Mouse (Mus musculus): ENCODE results near the gene Lnpep. TPM values are rescaled to one million over a fixed set of nuclear protein-coding genes. Genes with fewer than 3 reads are reported as not detected.

The Lnpep gene
- total and polyA plus RNA-seq, 3 experiments: 17.5 to 184 (median 139) TPM

GRCm38 (mm10) chr17:17598355-17598754, 26.5 kb downstream of the Lnpep start:
- DNase-seq: no peak
- Histone ChIP-seq H3K36me3 (ENCODE audit: control insufficient read depth, insufficient read depth, low read length) (peaks cover 35% of the 10 kb centered on the region), H3K27ac (no peak overlapping the region), H3K9ac (ENCODE audit: low read depth, low read length) (no peak overlapping the region), H3K4me3 (no peak overlapping the region), H3K27me3 (ENCODE audit: control insufficient read depth, insufficient read depth, low read length) (no peaks in the 10 kb centered on the region), H3K4me1 (ENCODE audit: control insufficient read depth, insufficient read depth, low read length) (peaks cover 17% of the 10 kb centered on the region), H3K79me2 (replicated peaks; ENCODE audit: control insufficient read depth, insufficient read depth, low read length) (peaks cover 9% of the 10 kb centered on the region)
- WGBS: 72% methylated on average over 2 of the region's 2 CpGs
- intact Hi-C loops (cut with DNase I): no loop called here
- TF ChIP-seq CTCF (IDR thresholded peaks at IDR 0.05) (no peak), EP300 (IDR thresholded peaks at IDR 0.05; ENCODE audit: insufficient read depth, low read depth, low read length) (no peak), POLR2A (IDR thresholded peaks at IDR 0.05; ENCODE audit: insufficient read depth, low read depth, low read length) (no peak)

- DNase-seq: peak in 1 of 2 experiments; percentile 27
- H3K36me3 ChIP-seq (ENCODE audit: control insufficient read depth, insufficient read depth, low read length): peaks cover 22% of the 10 kb centered on the region
- H3K27ac ChIP-seq: peak overlapping the region; percentile 67
- peaks cover 9% of the 10 kb centered on the region for H3K79me2 ChIP-seq (replicated peaks; ENCODE audit: control insufficient read depth, insufficient read depth, low read length)
- no peak for TF ChIP-seq POLR2A (IDR thresholded peaks at IDR 0.05; ENCODE audit: insufficient read depth, low read depth, low read length)
- no peak for TF ChIP-seq CTCF (IDR thresholded peaks at IDR 0.05)
- no peak for TF ChIP-seq EP300 (IDR thresholded peaks at IDR 0.05; ENCODE audit: insufficient read depth, low read depth, low read length)
- peaks cover 16% of the 10 kb centered on the region for H3K4me1 ChIP-seq (ENCODE audit: control insufficient read depth, insufficient read depth, low read length)
- H3K9ac ChIP-seq (ENCODE audit: low read depth, low read length): no peak overlapping the region
- WGBS: 5% methylated on average over 1 of the region's 1 CpGs
- H3K4me3 ChIP-seq: no peak overlapping the region
- intact Hi-C loops (cut with DNase I): no loop called here
- no peaks in the 10 kb centered on the region for H3K27me3 ChIP-seq (ENCODE audit: control insufficient read depth, insufficient read depth, low read length)
Measured at GRCm38 (mm10) chr17:17592926-17593325, 31.9 kb downstream of the Lnpep start.

GRCm38 (mm10) chr17:17587333-17588047, 37.4 kb downstream of the Lnpep start:
- Histone ChIP-seq H3K36me3 (ENCODE audit: control insufficient read depth, insufficient read depth, low read length) (peaks cover 21% of the 10 kb centered on the region), H3K9ac (ENCODE audit: low read depth, low read length) (no peak overlapping the region), H3K4me1 (ENCODE audit: control insufficient read depth, insufficient read depth, low read length) (peaks cover 19% of the 10 kb centered on the region), H3K27me3 (ENCODE audit: control insufficient read depth, insufficient read depth, low read length) (no peaks in the 10 kb centered on the region), H3K79me2 (replicated peaks; ENCODE audit: control insufficient read depth, insufficient read depth, low read length) (peaks cover 6% of the 10 kb centered on the region), H3K27ac (peak overlapping the region; percentile 13; the same call in 1 of the 2 replicates), H3K4me3 (no peak overlapping the region)
- no peak for DNase-seq
- 29% methylated on average over 7 of the region's 7 CpGs for WGBS
- no peak for TF ChIP-seq EP300 (IDR thresholded peaks at IDR 0.05; ENCODE audit: insufficient read depth, low read depth, low read length)
- no peak for TF ChIP-seq POLR2A (IDR thresholded peaks at IDR 0.05; ENCODE audit: insufficient read depth, low read depth, low read length)
- TF ChIP-seq CTCF (IDR thresholded peaks at IDR 0.05): no peak
- intact Hi-C loops (cut with DNase I): no loop called here

- intact Hi-C loops (cut with DNase I): no loop called here
- Histone ChIP-seq H3K27ac (no peak overlapping the region), H3K4me1 (ENCODE audit: control insufficient read depth, insufficient read depth, low read length) (peaks cover 14% of the 10 kb centered on the region), H3K4me3 (no peak overlapping the region), H3K9ac (ENCODE audit: low read depth, low read length) (no peak overlapping the region), H3K27me3 (ENCODE audit: control insufficient read depth, insufficient read depth, low read length) (no peaks in the 10 kb centered on the region), H3K36me3 (ENCODE audit: control insufficient read depth, insufficient read depth, low read length) (peaks cover 15% of the 10 kb centered on the region), H3K79me2 (replicated peaks; ENCODE audit: control insufficient read depth, insufficient read depth, low read length) (peaks cover 4% of the 10 kb centered on the region)
- WGBS: 88% methylated on average over 4 of the region's 4 CpGs
- TF ChIP-seq POLR2A (IDR thresholded peaks at IDR 0.05; ENCODE audit: insufficient read depth, low read depth, low read length) (no peak), EP300 (IDR thresholded peaks at IDR 0.05; ENCODE audit: insufficient read depth, low read depth, low read length) (no peak), CTCF (IDR thresholded peaks at IDR 0.05) (no peak)
- no peak for DNase-seq
Measured at GRCm38 (mm10) chr17:17585115-17585514, 39.7 kb downstream of the Lnpep start.

GRCm38 (mm10) chr17:17583896-17584295, 41.0 kb downstream of the Lnpep start:
- Histone ChIP-seq H3K4me3 (no peak overlapping the region), H3K9ac (ENCODE audit: low read depth, low read length) (no peak overlapping the region), H3K27me3 (ENCODE audit: control insufficient read depth, insufficient read depth, low read length) (no peaks in the 10 kb centered on the region), H3K36me3 (ENCODE audit: control insufficient read depth, insufficient read depth, low read length) (peaks cover 13% of the 10 kb centered on the region), H3K4me1 (ENCODE audit: control insufficient read depth, insufficient read depth, low read length) (peaks cover 12% of the 10 kb centered on the region), H3K79me2 (replicated peaks; ENCODE audit: control insufficient read depth, insufficient read depth, low read length) (peaks cover 6% of the 10 kb centered on the region), H3K27ac (no peak overlapping the region)
- WGBS: 43% methylated on average over 2 of the region's 2 CpGs
- intact Hi-C loops (cut with DNase I): no loop called here
- TF ChIP-seq POLR2A (IDR thresholded peaks at IDR 0.05; ENCODE audit: insufficient read depth, low read depth, low read length): no peak
- peak; percentile 32 for TF ChIP-seq CTCF (IDR thresholded peaks at IDR 0.05)
- no peak for DNase-seq

- Histone ChIP-seq H3K79me2 (replicated peaks; ENCODE audit: control insufficient read depth, insufficient read depth, low read length) (peaks cover 6% of the 10 kb centered on the region), H3K9ac (ENCODE audit: low read depth, low read length) (no peak overlapping the region), H3K4me1 (ENCODE audit: control insufficient read depth, insufficient read depth, low read length) (peaks cover 5% of the 10 kb centered on the region), H3K27me3 (ENCODE audit: control insufficient read depth, insufficient read depth, low read length) (no peaks in the 10 kb centered on the region), H3K36me3 (ENCODE audit: control insufficient read depth, insufficient read depth, low read length) (peaks cover 28% of the 10 kb centered on the region), H3K4me3 (no peak overlapping the region), H3K27ac (no peak overlapping the region)
- WGBS: 51% methylated on average over 3 of the region's 3 CpGs
- intact Hi-C loops (cut with DNase I): no loop called here
- no peak for DNase-seq
- TF ChIP-seq EP300 (IDR thresholded peaks at IDR 0.05; ENCODE audit: insufficient read depth, low read depth, low read length) (no peak), POLR2A (IDR thresholded peaks at IDR 0.05; ENCODE audit: insufficient read depth, low read depth, low read length) (no peak), CTCF (IDR thresholded peaks at IDR 0.05) (no peak)
Measured at GRCm38 (mm10) chr17:17581234-17581633, 43.6 kb downstream of the Lnpep start.
